9 mouse cellular contexts compared by ENCODE assay signal in genomic region chr5:99248501-99248900, GRCm38 (mm10).
DNase-seq lines count a peak whose midpoint lies in the region; ATAC-seq lines count a peak whose summit lies in the region.
"Had no signal": no experiment of that assay in that cellular context is flagged by ENCODE, and none has a peak within 500 bp of the region (broad histone marks: within the 10 kb centered on the region; RNA-seq: fewer than 3 reads in every experiment).

No protein-coding gene starts in this region.

- intact Hi-C loops in heart, postnatal 10 days (cut with DNase I), result loop anchor here (1.0 to 5.0 kb wide), 3 partner anchors 46 to 654 kb away; no protein-coding TSS in a partner anchor

- H3K36me3 ChIP-seq in forebrain, embryonic 14.5 days (ENCODE audit: control insufficient read depth, insufficient read depth, low read length), result no peaks in the 10 kb centered on the region
- H3K36me3 ChIP-seq: lung, embryonic 15.5 days had no signal

- ATAC-seq in forebrain, embryonic 14.5 days, result peak; percentile 45

- no peaks in the 10 kb centered on the region for H3K27me3 ChIP-seq in forebrain, embryonic 14.5 days (replicated peaks; ENCODE audit: control insufficient read depth, insufficient read depth, low read length)
- H3K27me3 ChIP-seq: lung, embryonic 15.5 days had no signal

- peak; percentile 87 for DNase-seq in ES-CJ7 (ENCODE audit: low read depth, low spot score)
- DNase-seq in c-Kit-positive CD71-negative TER-119-negative erythroid progenitor cells, embryonic 14.5 days (ENCODE audit: low read depth), result peak; percentile 90
- peak; percentile 97 for DNase-seq in forebrain, embryonic 14.5 days (ENCODE audit: low spot score)
- DNase-seq in heart, postnatal 10 days, result peak; percentile 97 to 99
- peak; percentile 92 to 99 for DNase-seq in layer of hippocampus, adult 18-20 months (ENCODE audit: low spot score in 2 of 2)
- peak; percentile 97 for DNase-seq in lung, postnatal 10 days
- peak; percentile 98 for DNase-seq in ovary, postnatal 14 days (ENCODE audit: low spot score)
- DNase-seq in thymus, postnatal 14 days, result peak; percentile 95

- H3K4me2 ChIP-seq in forebrain, embryonic 14.5 days (ENCODE audit: low read length), result peak overlapping the region; percentile 80
- H3K4me2 ChIP-seq: lung, embryonic 15.5 days had no signal

- H3K4me1 ChIP-seq in forebrain, embryonic 14.5 days (ENCODE audit: control insufficient read depth, insufficient read depth, low read length), result peaks cover 22% of the 10 kb centered on the region; the same call in 1 of the 2 replicates

- peak overlapping the region; percentile 20 for H3K4me3 ChIP-seq in forebrain, embryonic 14.5 days (ENCODE audit: low read depth, low read length)
- H3K4me3 ChIP-seq: lung, embryonic 15.5 days had no signal

- peak overlapping the region; percentile 49 for H3K9ac ChIP-seq in forebrain, embryonic 14.5 days (ENCODE audit: low read length)
- H3K9ac ChIP-seq: lung, embryonic 15.5 days had no signal

- H3K9me3 ChIP-seq in forebrain, embryonic 14.5 days (replicated peaks; ENCODE audit: control insufficient read depth, low read length), result no peaks in the 10 kb centered on the region
- H3K9me3 ChIP-seq: lung, embryonic 15.5 days had no signal

- H3K27ac ChIP-seq in forebrain, embryonic 14.5 days (ENCODE audit: low read depth, low read length), result peak overlapping the region; percentile 74; the same call in 1 of the 2 replicates
- H3K27ac ChIP-seq: lung, embryonic 15.5 days had no signal

- under 1% methylated on average over 7 of the region's 7 CpGs for WGBS in forebrain, embryonic 14.5 days

Comparison
In these comparisons a context has a peak if more than half of its experiments do, and no peak if none do; other contexts are left out.
1. Peak in every context shown above with its lines: DNase-seq, ATAC-seq, H3K4me3 ChIP-seq and H3K27ac ChIP-seq.